Mouse (Mus musculus) spleen, adult 10 weeks (tissue): ENCODE measurements around the gene Mapkbp1. TPM values are rescaled to one million over a fixed set of nuclear protein-coding genes. Genes with fewer than 3 reads are reported as not detected.

ENCODE experiments used
- polyA plus RNA-seq: library from polyadenylated mRNA; stranded (reverse); fragments of 350-450 nt; fragmentation: Illumina TruSeq; extraction: RNeasy Lipid Tissue Mini Kit (QIAGEN cat#74804); gene quantifications from one replicate; pipeline ENCODE4 v1.2.3, GENCODE M21; 2015; ENCODE audit warnings: low replicate concordance; ENCODE audit not compliant: insufficient read depth

Gene Mapkbp1
- 5.2 TPM for polyA plus RNA-seq

GRCm38 (mm10) chr2:119972537-119972879, at the start of gene Mapkbp1:
TSS of gene Mapkbp1 (plus strand) at chr2:119972699.

GRCm38 (mm10) chr2:120026984-120027949, 54.8 kb downstream of the Mapkbp1 start, which contains the start of the genes Jmjd7 and Gm28042:
TSS of gene Jmjd7 (plus strand) at chr2:120027483.
TSS of gene Gm28042 (plus strand) at chr2:120027493.

GRCm38 (mm10) chr2:120032726-120033467, 60.4 kb downstream of the Mapkbp1 start, which contains the start of gene Pla2g4b:
TSS of gene Pla2g4b (plus strand) at chr2:120033417.

Other genes with a start within 250 kb of the Mapkbp1 start
- gene Itpka, start 230.4 kb upstream of the Mapkbp1 start, polyA plus RNA-seq = 0.12 TPM
- 4.1 TPM for gene Ltk, start 212.3 kb upstream of the Mapkbp1 start, polyA plus RNA-seq
- 14.4 TPM for gene Rpap1, start 185.2 kb upstream of the Mapkbp1 start, polyA plus RNA-seq
- 1.5 TPM for gene Tyro3, start 175.0 kb upstream of the Mapkbp1 start, polyA plus RNA-seq
- gene Mga, start 75.5 kb upstream of the Mapkbp1 start, polyA plus RNA-seq = 67.2 TPM
- 5.4 TPM for gene Jmjd7, start 54.8 kb downstream of the Mapkbp1 start, polyA plus RNA-seq
- 1.3 TPM for gene Gm28042, start 54.8 kb downstream of the Mapkbp1 start, polyA plus RNA-seq
- 5.6 TPM for gene Pla2g4b, start 60.7 kb downstream of the Mapkbp1 start, polyA plus RNA-seq
- gene Ehd4, start 181.9 kb downstream of the Mapkbp1 start, polyA plus RNA-seq = 56.0 TPM